ENCODE assay signal across 9 mouse cellular contexts in the genomic region with DNA sequence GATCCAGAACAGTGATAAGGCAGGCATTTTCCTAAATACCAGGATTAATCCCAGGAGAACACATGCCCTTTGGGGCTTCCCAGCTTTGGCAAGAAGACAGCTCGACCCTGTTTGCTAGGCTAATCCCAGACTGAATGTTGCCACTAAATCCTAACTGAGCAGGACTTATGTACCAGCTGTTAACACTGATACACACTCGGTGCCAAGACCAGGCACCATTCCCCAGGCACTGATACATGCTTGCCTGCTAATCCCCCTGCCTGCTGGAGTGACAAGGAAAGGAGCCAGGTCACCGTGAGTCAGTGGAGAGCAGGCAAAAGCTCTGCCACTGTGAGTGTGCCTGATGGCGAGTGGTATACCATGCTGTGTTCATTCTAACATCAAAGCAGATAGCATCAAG.
A peak's percentile ranks its signal among the peaks of the same experiment; 100 is the strongest.
DNase-seq lines count a peak whose midpoint lies in the region; ATAC-seq and TF ChIP-seq lines count a peak whose summit lies in the region.
"Had no signal": no experiment of that assay in that cellular context is flagged by ENCODE, and none has a peak within 500 bp of the region (broad histone marks: within the 10 kb centered on the region; RNA-seq: fewer than 3 reads in every experiment).

No protein-coding gene starts in this region.

- no peak overlapping the region for H3K27ac ChIP-seq in gastrocnemius, adult 2 months
- 0 out of 2 replicates have a peak overlapping the region, but pooled peaks have one; percentile 12 for H3K27ac ChIP-seq in midbrain, embryonic 12.5 days (replicated peaks)

- H3K27me3 ChIP-seq in midbrain, embryonic 12.5 days = no peaks in the 10 kb centered on the region

- ATAC-seq in midbrain, embryonic 12.5 days (ENCODE audit: low FRiP score, low read depth) = peak; percentile 53

- H3K9ac ChIP-seq in midbrain, embryonic 12.5 days (replicated peaks) = no peak overlapping the region

- peaks cover 12% of the 10 kb centered on the region for H3K4me1 ChIP-seq in midbrain, embryonic 12.5 days

- H3K36me3 ChIP-seq in midbrain, embryonic 12.5 days = no peaks in the 10 kb centered on the region

- DNase-seq in gastrocnemius, postnatal 14 days = peak; percentile 25
- DNase-seq in gastrocnemius, adult 2 months = no peak
- DNase-seq in Muller cell, postnatal 12 days (ENCODE audit: inconsistent ontology term) = peak; percentile 62
- DNase-seq in fat pad, adult 2 months (ENCODE audit: extremely low read depth, low read depth, low spot score) = peak; percentile 10
- DNase-seq in lung, postnatal 36 days = no peak
- no peak for DNase-seq in lung, postnatal 25 days (ENCODE audit: low spot score)
- DNase-seq in layer of hippocampus, postnatal 25 days (ENCODE audit: extremely low spot score in 1 of 2, low spot score in 1 of 2) = no peak
- DNase-seq: kidney, postnatal 4 days had no signal

- intact Hi-C loops in gastrocnemius, postnatal 14 days (cut with DNase I; ENCODE audit: low total_unique reads) = no loop called here
- intact Hi-C loops in gastrocnemius, adult 2 months (cut with DNase I) = no loop called here

- H3K4me3 ChIP-seq in gastrocnemius, adult 2 months = no peak overlapping the region
- no peak overlapping the region for H3K4me3 ChIP-seq in midbrain, embryonic 12.5 days

- H3K9me3 ChIP-seq in midbrain, embryonic 12.5 days = no peaks in the 10 kb centered on the region

- no peak overlapping the region for H3K4me2 ChIP-seq in midbrain, embryonic 12.5 days (replicated peaks)

- 19% methylated on average over 4 of the region's 4 CpGs for WGBS in midbrain, embryonic 12.5 days

- TF ChIP-seq CTCF in gastrocnemius, adult 2 months (IDR thresholded peaks at IDR 0.05) = no peak

Comparison
In these comparisons a context has a peak if more than half of its experiments do, and no peak if none do; other contexts are left out.
1. DNase-seq: peak in gastrocnemius, postnatal 14 days (single experiment), Muller cell, postnatal 12 days (single experiment) and fat pad, adult 2 months (single experiment); none in gastrocnemius, adult 2 months (single experiment), lung, postnatal 36 days (single experiment), lung, postnatal 25 days (single experiment) and layer of hippocampus, postnatal 25 days (0 of 2).